15 mouse cellular contexts compared by ENCODE assay signal in genomic region chr7:114893889-114894288, GRCm38 (mm10).
"Had no signal": no experiment of that assay in that cellular context is flagged by ENCODE, and none has a peak within 500 bp of the region (broad histone marks: within the 10 kb centered on the region; RNA-seq: fewer than 3 reads in every experiment).

No protein-coding gene starts in this region.

- H3K9me3 ChIP-seq: midbrain, embryonic 13.5 days; midbrain, embryonic 15.5 days; neural tube, embryonic 12.5 days; stomach, embryonic 15.5 days had no signal

- H3K27ac ChIP-seq: liver, embryonic 14.5 days; midbrain, embryonic 13.5 days; neural tube, embryonic 12.5 days; stomach, embryonic 15.5 days; stomach, postnatal 0 days had no signal

- H3K27me3 ChIP-seq: megakaryocyte, embryonic 14.5 days; midbrain, embryonic 13.5 days; midbrain, embryonic 15.5 days; neural tube, embryonic 12.5 days; stomach, embryonic 15.5 days had no signal

- H3K36me3 ChIP-seq: midbrain, embryonic 13.5 days; midbrain, embryonic 15.5 days; neural tube, embryonic 12.5 days; stomach, embryonic 15.5 days had no signal

- H3K9ac ChIP-seq: liver, embryonic 14.5 days; lung, embryonic 14.5 days; midbrain, embryonic 13.5 days; midbrain, embryonic 15.5 days; neural tube, embryonic 12.5 days; stomach, embryonic 15.5 days had no signal

- H3K4me2 ChIP-seq: lung, embryonic 14.5 days; midbrain, embryonic 11.5 days; midbrain, embryonic 13.5 days; midbrain, embryonic 15.5 days; neural tube, embryonic 12.5 days; stomach, embryonic 15.5 days had no signal

- H3K4me3 ChIP-seq: megakaryocyte, embryonic 14.5 days; midbrain, embryonic 13.5 days; midbrain, embryonic 15.5 days; neural tube, embryonic 12.5 days; stomach, embryonic 15.5 days had no signal

- H3K4me1 ChIP-seq: megakaryocyte, embryonic 14.5 days; neural tube, embryonic 12.5 days; stomach, embryonic 15.5 days had no signal

- ATAC-seq: midbrain, embryonic 13.5 days; midbrain, embryonic 15.5 days had no signal

- DNase-seq: lung, adult 18-20 months; lung, embryonic 14.5 days; lung, postnatal 10 days; lung, postnatal 4 days; right cerebral cortex, postnatal 14 days; thymus, adult 2 months; thymus, postnatal 36 days had no signal
